Mouse (Mus musculus) spleen, postnatal 4 days (tissue): ENCODE results near the gene Vdac1.
A peak's percentile ranks its signal among the peaks of the same experiment; 100 is the strongest.
"Not testable (repeated sequence)": the region's sequence is repeated elsewhere in the genome, so short reads cannot be mapped to it uniquely, and the experiment has no call there.

Experiments
- DNase-seq, 2 experiments: peaks; one replicate each; pipeline ENCODE4 v3.0.0; 2022; ENCODE audit warnings: low spot score in 2 of 2

Vdac1 gene

GRCm38 (mm10) chr11:52373841-52374240 is 13.2 kb downstream of the Vdac1 start:
- DNase-seq = no peak

- DNase-seq = peak; percentile 61 to 86
Observed at GRCm38 (mm10) chr11:52374340-52374739, 13.7 kb downstream of the Vdac1 start.

- DNase-seq = no peak
Observed at GRCm38 (mm10) chr11:52377579-52377978, 16.9 kb downstream of the Vdac1 start.

GRCm38 (mm10) chr11:52379241-52379640 is 18.6 kb downstream of the Vdac1 start:
- DNase-seq = no peak

- DNase-seq = no peak
Observed at GRCm38 (mm10) chr11:52383741-52384140, 23.1 kb downstream of the Vdac1 start.

GRCm38 (mm10) chr11:52384667-52385066 is 24.0 kb downstream of the Vdac1 start:
- no peak for DNase-seq

GRCm38 (mm10) chr11:52386892-52387291 is 26.2 kb downstream of the Vdac1 start:
- DNase-seq = no peak

- DNase-seq = no peak
Observed at GRCm38 (mm10) chr11:52388150-52388549, 27.5 kb downstream of the Vdac1 start.

GRCm38 (mm10) chr11:52388979-52389378 is 28.3 kb downstream of the Vdac1 start:
- not testable (repeated sequence) for DNase-seq

GRCm38 (mm10) chr11:52389933-52390332 is 29.3 kb downstream of the Vdac1 start:
- no peak for DNase-seq

- no peak for DNase-seq
Observed at GRCm38 (mm10) chr11:52394494-52394893, 33.8 kb downstream of the Vdac1 start.

- no peak for DNase-seq
Observed at GRCm38 (mm10) chr11:52395343-52395742, 34.7 kb downstream of the Vdac1 start.

GRCm38 (mm10) chr11:52395940-52396596 is 35.4 kb downstream of the Vdac1 start, which contains the start of gene 9530068E07Rik:
9530068E07Rik (plus strand) TSS chr11:52396428.
- peak; percentile 88 to 94 for DNase-seq

- no peak for DNase-seq
Observed at GRCm38 (mm10) chr11:52396597-52397188, 36.0 kb downstream of the Vdac1 start.

GRCm38 (mm10) chr11:52397385-52397987 is 36.8 kb downstream of the Vdac1 start:
- DNase-seq = no peak

GRCm38 (mm10) chr11:52401476-52401875 is 40.8 kb downstream of the Vdac1 start:
- DNase-seq = no peak

GRCm38 (mm10) chr11:52402566-52402965 is 41.9 kb downstream of the Vdac1 start:
- no peak for DNase-seq

- DNase-seq = no peak
Observed at GRCm38 (mm10) chr11:52404209-52404608, 43.5 kb downstream of the Vdac1 start.

GRCm38 (mm10) chr11:52405196-52405688 is 44.6 kb downstream of the Vdac1 start:
- no peak for DNase-seq

GRCm38 (mm10) chr11:52409316-52409715 is 48.7 kb downstream of the Vdac1 start:
- no peak for DNase-seq

- no peak for DNase-seq
Observed at GRCm38 (mm10) chr11:52418358-52418757, 57.7 kb downstream of the Vdac1 start.

- peak in 1 of 2 experiments; percentile 22 for DNase-seq
Observed at GRCm38 (mm10) chr11:52419246-52419645, 58.6 kb downstream of the Vdac1 start.

GRCm38 (mm10) chr11:52419861-52420260 is 59.2 kb downstream of the Vdac1 start:
- no peak for DNase-seq
